Mouse (Mus musculus) right cerebral cortex, postnatal 10 days (tissue): ENCODE measurements at regions not wholly inside any gene's neighbourhood (a gene's known extent, or its start where the extent isn't known, plus 50 kb on each side); places are given as distances from the start of the nearest gene placed in this dataset.

Source experiments
- DNase-seq, 2 experiments: peaks; one replicate each; pipeline ENCODE4 v3.0.0; 2021; ENCODE audit warnings: low spot score in 2 of 2

DNA sequence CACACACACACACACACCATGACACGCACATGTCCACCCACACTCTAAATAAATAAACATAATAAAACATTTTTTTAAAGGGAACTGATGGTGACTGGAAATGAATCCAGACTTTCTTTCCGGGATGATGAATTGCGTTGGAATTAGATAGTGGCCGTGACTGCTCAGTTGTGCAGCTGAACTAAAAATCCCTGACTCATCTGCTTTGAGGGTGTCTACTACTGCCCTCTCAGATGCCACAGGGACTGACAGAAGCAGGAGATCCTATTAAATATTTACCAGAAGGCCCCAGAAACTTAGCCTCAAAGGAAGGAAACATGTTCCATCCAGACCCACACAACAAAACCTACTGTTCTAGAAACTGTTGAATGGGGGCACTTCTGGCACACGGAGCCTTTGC is 65.7 kb downstream of the Polr2m start:
- DNase-seq = no peak

GRCm38 (mm10) chr9:71418531-71418930 is 67.2 kb downstream of the Polr2m start:
- no peak for DNase-seq

GRCm38 (mm10) chr9:71417248-71417647 is 68.5 kb downstream of the Polr2m start:
- DNase-seq = peak; percentile 37 to 46

- DNase-seq = no peak
Measured at GRCm38 (mm10) chr9:71411171-71411570, 74.6 kb downstream of the Polr2m start.

- no peak for DNase-seq
Measured at GRCm38 (mm10) chr9:71409925-71410324, 75.8 kb downstream of the Polr2m start.

DNA sequence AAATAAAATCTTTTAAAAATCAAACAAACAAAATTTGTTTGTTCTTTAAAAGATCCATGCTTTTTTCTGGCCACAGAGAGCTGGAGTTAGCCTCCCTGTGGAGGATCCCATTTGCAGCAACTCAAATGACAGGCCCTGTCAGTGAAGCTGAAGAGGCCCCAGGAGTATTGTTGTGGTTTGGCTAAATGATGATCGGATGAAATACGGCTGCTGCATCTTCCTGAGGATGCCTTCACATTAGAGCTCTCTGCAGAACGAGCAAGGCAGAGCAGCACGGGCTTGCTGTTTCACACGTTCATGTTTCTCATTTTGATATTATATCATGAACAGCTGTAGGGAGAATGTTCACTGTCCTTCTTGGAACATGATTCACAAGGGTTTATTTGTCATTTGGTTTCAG is 76.8 kb downstream of the Polr2m start:
- no peak for DNase-seq

DNA sequence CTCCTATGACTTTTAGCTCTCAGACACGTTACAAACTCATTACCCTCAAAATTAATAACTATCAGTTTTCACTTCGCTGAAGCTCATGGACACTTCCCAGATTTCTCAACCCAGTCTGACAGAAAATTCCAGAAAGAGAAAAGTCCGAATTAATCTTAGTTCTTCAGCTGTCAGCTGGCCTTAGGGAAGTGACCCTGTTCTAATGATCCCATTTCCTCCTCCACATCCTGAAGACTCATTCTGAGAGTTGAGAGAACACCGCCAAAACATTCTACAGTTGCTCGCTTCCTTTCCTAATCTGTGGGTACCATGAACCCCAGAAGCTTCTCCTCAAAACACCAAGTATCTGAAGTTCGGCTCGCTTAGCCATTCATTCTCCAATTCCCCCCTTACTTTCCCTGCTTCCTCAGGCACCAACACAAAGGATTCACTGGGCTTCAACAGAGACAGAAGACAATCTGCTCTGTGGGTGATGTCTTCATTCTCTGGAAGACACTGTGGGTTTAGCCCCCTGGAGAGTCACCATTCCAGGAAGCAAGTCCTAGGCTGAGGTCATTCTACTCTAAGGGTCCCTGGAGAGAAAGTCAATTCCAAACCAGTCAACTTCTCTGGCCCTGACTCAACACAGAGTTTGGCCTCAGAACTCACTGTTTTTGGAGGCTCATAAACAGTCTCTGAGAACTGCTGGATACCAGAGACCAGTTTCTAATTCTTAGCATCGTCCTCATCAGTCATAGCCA is 81.2 kb downstream of the Polr2m start:
- DNase-seq = no peak

DNA sequence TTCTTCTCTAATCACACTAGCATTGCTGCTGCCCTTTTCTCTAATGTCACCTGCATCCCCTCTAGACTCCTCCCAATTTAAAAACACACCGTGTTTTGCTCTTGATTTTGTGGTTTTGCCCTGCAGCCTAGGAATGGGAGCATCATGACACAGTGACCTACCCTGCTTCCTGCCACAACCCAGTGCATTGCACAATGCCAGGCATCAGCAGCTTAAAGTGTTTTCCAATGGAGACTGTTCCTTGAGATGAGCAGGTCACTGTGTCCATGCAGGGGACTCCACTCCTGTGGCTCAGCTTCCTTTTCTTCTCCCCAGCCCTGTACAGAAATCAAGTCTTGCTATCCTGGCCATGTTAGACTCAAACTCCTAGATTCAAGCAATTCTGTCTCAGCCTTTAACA is 84.1 kb downstream of the Polr2m start:
- no peak for DNase-seq

DNA sequence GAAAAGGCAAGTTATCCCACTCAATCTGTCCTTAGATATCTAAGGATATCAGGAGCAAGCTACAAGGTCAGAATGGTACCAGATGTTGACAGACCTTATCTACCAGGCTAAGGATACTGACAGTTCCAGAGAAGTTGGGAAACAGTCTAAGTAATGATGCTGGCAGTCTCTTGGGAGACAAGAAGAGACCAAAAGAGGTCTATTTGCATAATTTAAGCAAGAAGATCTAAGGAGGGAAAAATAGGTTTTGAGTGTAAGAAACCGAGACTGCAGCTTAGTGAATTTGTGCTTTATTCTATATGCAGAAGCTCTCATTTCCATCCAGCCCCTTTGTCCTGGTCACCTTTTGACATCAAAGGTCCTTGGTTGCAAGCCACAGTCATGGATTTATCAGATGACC is 86.4 kb downstream of the Polr2m start:
- no peak for DNase-seq

GRCm38 (mm10) chr9:71396784-71397183 is 89.0 kb downstream of the Polr2m start:
- no peak for DNase-seq

- no peak for DNase-seq
Measured at GRCm38 (mm10) chr9:71390221-71390620, 95.5 kb downstream of the Polr2m start.

DNA sequence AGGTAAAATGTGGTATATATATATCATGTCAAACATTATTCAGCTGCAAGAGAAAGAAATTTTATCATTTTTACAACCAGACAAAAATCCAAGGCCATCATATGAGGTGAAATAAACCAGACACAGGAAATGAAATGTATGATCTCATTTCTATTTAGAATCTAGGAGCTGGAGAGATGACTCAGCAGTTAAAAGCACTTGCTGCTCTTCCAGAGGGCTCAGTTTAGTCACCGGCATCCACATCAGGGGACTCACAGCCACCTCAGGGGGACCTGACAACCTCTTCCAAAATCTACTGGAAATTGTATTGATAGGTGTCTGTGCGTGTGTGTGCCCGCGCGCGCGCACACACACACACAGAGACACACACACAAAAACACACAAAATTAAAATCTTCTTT is 98.3 kb downstream of the Polr2m start:
- DNase-seq = no peak

DNA sequence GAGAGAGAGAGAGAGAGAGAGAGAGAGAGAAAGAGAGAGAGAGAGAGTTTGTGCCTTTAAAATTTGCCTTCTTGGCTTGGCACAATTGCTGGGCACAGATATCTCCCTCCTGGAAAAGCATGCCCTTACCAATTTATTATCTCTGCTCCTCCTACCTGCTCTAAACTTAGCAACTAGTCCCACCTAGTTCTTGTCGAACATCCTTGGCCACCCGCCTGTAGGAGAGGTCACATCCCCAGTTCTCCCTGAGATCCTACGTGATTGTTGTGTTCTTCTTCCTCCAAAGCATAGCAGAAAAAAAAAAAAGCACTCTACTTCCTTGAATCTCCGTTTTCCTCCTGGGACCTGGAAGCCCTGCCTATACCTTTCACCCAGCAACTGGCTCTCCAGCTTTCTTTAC is 101.8 kb downstream of the Polr2m start:
- no peak for DNase-seq

GRCm38 (mm10) chr9:71379731-71380250 is 105.9 kb downstream of the Polr2m start:
- no peak for DNase-seq

GRCm38 (mm10) chr9:71369760-71370159 is 116.0 kb downstream of the Polr2m start:
- DNase-seq = no peak

GRCm38 (mm10) chr9:71369202-71369601 is 116.5 kb downstream of the Polr2m start:
- DNase-seq = no peak

GRCm38 (mm10) chr9:71366573-71366972 is 119.2 kb downstream of the Polr2m start:
- no peak for DNase-seq

DNA sequence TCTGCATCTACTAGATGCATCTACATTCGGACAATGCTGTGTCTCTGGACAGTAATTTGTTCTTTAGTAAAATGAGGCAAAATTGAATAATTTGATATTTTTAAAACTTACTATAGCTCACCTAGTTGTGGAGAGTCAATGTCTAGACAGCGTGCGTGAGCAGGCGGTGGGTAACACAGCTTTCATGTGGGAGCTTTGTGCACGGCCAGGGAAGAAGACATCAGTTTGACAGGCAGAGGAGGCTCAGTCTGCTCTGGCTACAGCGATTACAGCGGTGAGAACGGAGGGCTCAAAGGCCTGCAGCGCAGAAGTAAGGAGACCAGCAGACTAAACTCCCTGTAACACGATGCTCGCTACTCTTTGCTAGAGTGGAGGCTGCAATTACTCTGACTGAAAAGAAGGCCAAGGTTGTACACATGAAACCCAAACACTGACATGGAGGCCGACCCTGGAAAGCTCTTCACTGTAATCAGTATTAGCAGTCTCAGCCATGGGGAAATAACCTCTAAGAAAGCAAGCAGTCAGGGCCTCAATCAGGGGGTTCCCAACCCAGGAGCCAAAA is 120.5 kb downstream of the Polr2m start:
- DNase-seq = no peak

DNA sequence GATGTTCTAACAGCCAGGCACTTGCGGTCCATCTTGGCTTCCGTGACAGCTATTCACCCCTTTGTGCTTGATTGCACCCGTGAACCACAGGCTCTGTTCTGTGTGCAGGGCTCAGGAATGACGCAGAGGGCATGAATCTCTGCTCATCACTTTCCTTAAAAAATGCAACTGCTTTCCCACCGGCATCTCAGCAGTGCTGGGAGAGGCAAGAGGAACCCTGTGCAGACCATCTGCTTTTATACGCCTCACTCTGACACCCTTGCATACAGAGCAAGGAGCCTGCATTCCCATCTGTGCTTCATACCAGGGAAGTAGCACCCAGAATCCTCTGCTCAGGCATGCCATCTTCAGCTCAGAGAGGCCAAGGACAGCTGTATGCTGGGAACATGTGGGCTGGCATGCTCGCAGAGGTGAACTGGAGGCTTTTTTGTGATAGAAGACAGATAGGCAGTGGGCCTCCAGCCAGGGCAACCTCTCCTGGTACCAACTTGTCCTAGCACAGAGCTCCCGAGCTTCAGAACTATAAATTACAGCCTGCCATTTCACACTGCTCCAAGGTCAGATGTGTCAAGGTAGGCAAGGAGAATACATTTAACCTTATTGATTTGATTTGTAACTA is 121.6 kb downstream of the Polr2m start:
- peak; percentile 46 to 71 for DNase-seq

DNA sequence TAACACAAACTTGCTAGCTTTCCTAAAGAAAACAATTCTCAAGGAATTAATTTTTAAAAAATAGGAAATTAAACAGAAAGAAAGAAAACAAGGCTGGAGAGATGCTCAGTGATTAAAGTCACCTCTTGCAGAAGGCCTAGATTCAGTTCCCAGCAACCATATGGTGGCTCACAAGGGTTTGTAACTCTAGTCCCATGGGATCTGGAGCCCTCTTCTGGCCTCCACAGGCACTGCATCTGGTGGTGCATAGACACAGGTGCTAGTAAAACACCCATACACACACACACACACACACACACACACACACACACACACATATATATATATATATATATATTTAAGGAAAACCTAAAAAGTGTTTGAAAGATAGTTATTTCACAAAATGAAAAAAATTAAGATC is 123.3 kb downstream of the Polr2m start:
- DNase-seq = no peak

- DNase-seq = no peak
Measured at GRCm38 (mm10) chr9:71361961-71362360, 123.8 kb downstream of the Polr2m start.

DNA sequence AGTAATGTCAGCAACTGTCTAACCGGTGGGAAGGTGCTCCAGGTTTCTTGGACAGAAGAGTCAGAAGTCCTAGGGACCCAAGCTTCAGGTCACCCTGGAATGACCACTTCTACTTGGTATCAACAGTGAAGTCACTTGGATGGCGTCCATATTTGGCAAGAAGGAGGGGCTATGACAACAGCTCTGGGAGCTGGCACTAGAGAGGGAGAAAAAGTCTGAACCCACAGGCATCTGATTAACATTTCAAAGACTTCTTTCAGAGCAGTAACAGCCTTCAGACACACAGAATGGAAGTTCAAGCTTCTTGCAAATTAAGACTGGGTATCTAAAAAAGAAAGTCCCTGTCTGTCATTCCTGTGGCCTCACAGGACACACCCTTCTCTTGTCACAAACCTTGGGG is 124.4 kb downstream of the Polr2m start:
- no peak for DNase-seq

DNA sequence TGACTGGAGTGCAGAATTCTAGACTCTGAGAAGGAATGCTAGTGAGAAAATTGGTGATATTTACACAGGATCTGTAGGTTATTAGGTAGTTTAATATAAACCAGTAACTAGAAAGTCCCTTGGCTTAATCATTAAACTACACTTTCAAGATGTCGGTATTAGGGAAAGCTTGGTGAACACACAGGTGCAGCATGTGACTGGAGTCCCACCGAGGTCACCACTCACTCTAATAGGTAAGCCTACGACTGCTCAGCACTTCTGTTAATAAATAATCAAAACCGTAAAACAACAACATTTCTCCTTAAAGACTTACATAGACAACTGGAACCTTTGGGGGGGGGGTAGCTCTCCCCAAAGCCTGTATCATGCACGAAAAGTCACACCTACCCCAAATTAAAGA is 125.1 kb downstream of the Polr2m start:
- no peak for DNase-seq
